ENCODE assay signal across 8 mouse cellular contexts in genomic region chr5:147758640-147759319, GRCm38 (mm10). TPM values are rescaled to one million over a fixed set of nuclear protein-coding genes. Genes with fewer than 3 reads are reported as not detected.
A peak's percentile ranks its signal among the peaks of the same experiment; 100 is the strongest.
DNase-seq lines count a peak whose midpoint lies in the region; ATAC-seq and TF ChIP-seq lines count a peak whose summit lies in the region.

No protein-coding gene starts in this region.

- H3K27me3 ChIP-seq in heart, embryonic 13.5 days (replicated peaks) = no peaks in the 10 kb centered on the region
- no peaks in the 10 kb centered on the region for H3K27me3 ChIP-seq in lung, postnatal 0 days (replicated peaks; ENCODE audit: insufficient read depth, low read length)
- peaks cover 13% of the 10 kb centered on the region for H3K27me3 ChIP-seq in limb, embryonic 12.5 days
- no peaks in the 10 kb centered on the region for H3K27me3 ChIP-seq in small intestine, adult 2 months (ENCODE audit: control insufficient read depth, insufficient read depth, low read length)
- no peaks in the 10 kb centered on the region for H3K27me3 ChIP-seq in midbrain, postnatal 0 days (ENCODE audit: insufficient read depth, low read length)

- peak overlapping the region; percentile 55 for H3K4me2 ChIP-seq in heart, embryonic 13.5 days
- H3K4me2 ChIP-seq in lung, postnatal 0 days (replicated peaks; ENCODE audit: low read depth, low read length) = peak overlapping the region; percentile 45
- H3K4me2 ChIP-seq in limb, embryonic 12.5 days = peak overlapping the region; percentile 38
- H3K4me2 ChIP-seq in midbrain, postnatal 0 days (ENCODE audit: low read depth, low read length, poor library complexity, severe bottlenecking) = no peak overlapping the region

- H3K9me3 ChIP-seq in heart, embryonic 13.5 days = peaks cover 5% of the 10 kb centered on the region
- H3K9me3 ChIP-seq in lung, postnatal 0 days (ENCODE audit: low read length) = no peaks in the 10 kb centered on the region
- no peaks in the 10 kb centered on the region for H3K9me3 ChIP-seq in limb, embryonic 12.5 days
- H3K9me3 ChIP-seq in midbrain, postnatal 0 days (ENCODE audit: low read length) = no peaks in the 10 kb centered on the region

- TF ChIP-seq POLR2A in small intestine, adult 2 months (IDR thresholded peaks at IDR 0.05; ENCODE audit: low read depth, low read length) = no peak

- peak overlapping the region; percentile 1; the same call in 1 of the 2 replicates for H3K9ac ChIP-seq in heart, embryonic 13.5 days
- H3K9ac ChIP-seq in lung, postnatal 0 days (replicated peaks; ENCODE audit: low read depth) = no peak overlapping the region
- H3K9ac ChIP-seq in limb, embryonic 12.5 days (replicated peaks) = no peak overlapping the region
- H3K9ac ChIP-seq in midbrain, postnatal 0 days (replicated peaks; ENCODE audit: low read length, poor library complexity, severe bottlenecking) = no peak overlapping the region

- 71% methylated on average over 9 of the region's 9 CpGs for WGBS in heart, embryonic 13.5 days
- 59% methylated on average over 9 of the region's 9 CpGs for WGBS in lung, postnatal 0 days
- WGBS in limb, embryonic 12.5 days = 68% methylated on average over 9 of the region's 9 CpGs
- WGBS in small intestine, adult 2 months = 46% methylated on average over 9 of the region's 9 CpGs
- whole genome bisulfite sequencing in midbrain, postnatal 0 days = 81% methylated on average over 9 of the region's 9 CpGs

- no peak for TF ChIP-seq EP300 in lung, postnatal 0 days (IDR thresholded peaks at IDR 0.05)

- TF ChIP-seq CTCF in lung, postnatal 0 days (IDR thresholded peaks at IDR 0.05) = no peak
- no peak for TF ChIP-seq CTCF in small intestine, adult 2 months (IDR thresholded peaks at IDR 0.05; ENCODE audit: extremely low read depth, insufficient read length, insufficient replicate concordance, low read depth, low read length)
- no peak for TF ChIP-seq CTCF in midbrain, postnatal 0 days (IDR thresholded peaks at IDR 0.05)

- ATAC-seq in heart, embryonic 13.5 days (ENCODE audit: extremely low read depth, insufficient number of reproducible peaks, low FRiP score, low TSS enrichment) = no peak
- ATAC-seq in lung, postnatal 0 days = no peak
- ATAC-seq in limb, embryonic 12.5 days (ENCODE audit: insufficient number of reproducible peaks, insufficient read depth, low FRiP score, low TSS enrichment, low read depth) = no peak
- no peak for ATAC-seq in midbrain, postnatal 0 days (ENCODE audit: low FRiP score)

- 0 out of 2 replicates have a peak overlapping the region, but pooled peaks have one; percentile 10 for H3K27ac ChIP-seq in heart, embryonic 13.5 days (replicated peaks)
- H3K27ac ChIP-seq in lung, postnatal 0 days (ENCODE audit: low read length) = no peak overlapping the region
- H3K27ac ChIP-seq in limb, embryonic 12.5 days = no peak overlapping the region
- H3K27ac ChIP-seq in small intestine, adult 2 months (ENCODE audit: insufficient read depth, low read depth, low read length) = peak overlapping the region; percentile 35
- H3K27ac ChIP-seq in midbrain, postnatal 0 days (ENCODE audit: low read depth, low read length) = no peak overlapping the region

- no peaks in the 10 kb centered on the region for H3K36me3 ChIP-seq in heart, embryonic 13.5 days
- no peaks in the 10 kb centered on the region for H3K36me3 ChIP-seq in lung, postnatal 0 days (ENCODE audit: insufficient read depth, low read length)
- H3K36me3 ChIP-seq in limb, embryonic 12.5 days = no peaks in the 10 kb centered on the region
- H3K36me3 ChIP-seq in small intestine, adult 2 months (ENCODE audit: control insufficient read depth, insufficient read depth, low read length) = no peaks in the 10 kb centered on the region
- no peaks in the 10 kb centered on the region for H3K36me3 ChIP-seq in midbrain, postnatal 0 days (ENCODE audit: insufficient read depth, low read length)

- no peak for DNase-seq in heart, adult 8-10 months (ENCODE audit: low spot score)
- no peak for DNase-seq in lung, postnatal 0 days (ENCODE audit: low spot score)
- no peak for DNase-seq in lung, postnatal 10 days
- DNase-seq in midbrain, postnatal 0 days (ENCODE audit: low spot score) = no peak
- no peak for DNase-seq in layer of hippocampus, adult 9-11 months

- H3K4me3 ChIP-seq in heart, embryonic 13.5 days = peak overlapping the region; percentile 31
- peak overlapping the region; percentile 24 for H3K4me3 ChIP-seq in lung, postnatal 0 days (ENCODE audit: low read depth, low read length)
- H3K4me3 ChIP-seq in limb, embryonic 12.5 days (replicated peaks) = no peak overlapping the region
- H3K4me3 ChIP-seq in small intestine, adult 2 months (ENCODE audit: low read depth, low read length) = peak overlapping the region; percentile 55
- H3K4me3 ChIP-seq in midbrain, postnatal 0 days (ENCODE audit: low read depth, low read length) = no peak overlapping the region

- H3K4me1 ChIP-seq in heart, embryonic 13.5 days = peaks cover 20% of the 10 kb centered on the region
- H3K4me1 ChIP-seq in lung, postnatal 0 days (ENCODE audit: insufficient read depth, low read depth, low read length) = no peaks in the 10 kb centered on the region
- H3K4me1 ChIP-seq in limb, embryonic 12.5 days (replicated peaks) = peaks cover 7% of the 10 kb centered on the region
- peaks cover 3% of the 10 kb centered on the region for H3K4me1 ChIP-seq in small intestine, adult 2 months (ENCODE audit: control insufficient read depth, insufficient read depth, insufficient read length, low read length)
- no peaks in the 10 kb centered on the region for H3K4me1 ChIP-seq in midbrain, postnatal 0 days (ENCODE audit: insufficient read depth, low read length)

RNA-seq across cellular contexts. Expression of gene Flt1, which starts 33.0 kb away (rescaled TPM):
- 19.4 and 20.1 TPM in 2 replicates for polyA plus RNA-seq in heart, embryonic 13.5 days (2015; fragmentation: Nextera tagmentation; extraction: Ambion mirVana)
- total RNA-seq in heart, adult 8-10 months (2022) = 10 to 100 TPM; 69.6 to 80.3 (median 73.2) TPM
- polyA plus RNA-seq in lung, postnatal 0 days (2015; fragmentation: Nextera tagmentation; extraction: Ambion mirVana) = 18.1 and 19.5 TPM in 2 replicates
- 11.2 and 12.6 TPM in 2 replicates for polyA plus RNA-seq in limb, embryonic 12.5 days (2016; fragmentation: Nextera tagmentation; extraction: Ambion mirVana)
- 2.5 and 3.6 TPM in 2 replicates for polyA plus RNA-seq in small intestine, adult 2 months (2012; rRNA removed)
- total RNA-seq in midbrain, postnatal 0 days (2014; rRNA removed) = 15.2 and 16.8 TPM in 2 replicates
- 9.0 and 9.7 TPM in 2 replicates for polyA plus RNA-seq in midbrain, postnatal 0 days (2015; fragmentation: Nextera tagmentation; extraction: Ambion mirVana)

Comparison
In these comparisons a context has a peak if more than half of its experiments do, and no peak if none do; other contexts are left out.
1. H3K27ac ChIP-seq: peak in heart, embryonic 13.5 days (single experiment) and small intestine, adult 2 months (single experiment); none in lung, postnatal 0 days (single experiment), limb, embryonic 12.5 days (single experiment) and midbrain, postnatal 0 days (single experiment).
2. H3K4me3 ChIP-seq: peak in heart, embryonic 13.5 days (single experiment), lung, postnatal 0 days (single experiment) and small intestine, adult 2 months (single experiment); none in limb, embryonic 12.5 days (single experiment) and midbrain, postnatal 0 days (single experiment).